In genomic region chr7:4653780-4654179, GRCm38 (mm10) we compare ENCODE assay signal across 8 mouse cellular contexts. TPM values are rescaled to one million over a fixed set of nuclear protein-coding genes. Genes with fewer than 3 reads are reported as not detected.
DNase-seq lines count a peak whose midpoint lies in the region; ATAC-seq and TF ChIP-seq lines count a peak whose summit lies in the region.

No protein-coding gene starts in this region.

- peaks cover 72% of the 10 kb centered on the region for H3K79me2 ChIP-seq in CH12.LX (replicated peaks; ENCODE audit: control insufficient read depth, extremely low read depth, insufficient read depth, poor library complexity, severe bottlenecking)

- TF ChIP-seq EP300 in CH12.LX (IDR thresholded peaks at IDR 0.05; ENCODE audit: low read length), result peak; percentile 32; the same call in 1 of the 2 replicates

- 0 out of 2 replicates have a peak overlapping the region, but pooled peaks have one; percentile 35 for H3K9ac ChIP-seq in hindbrain, embryonic 13.5 days
- H3K9ac ChIP-seq in CH12.LX (ENCODE audit: insufficient read depth, low read depth), result peak overlapping the region; percentile 75
- peak overlapping the region; percentile 49 for H3K9ac ChIP-seq in liver, embryonic 12.5 days

- dilution Hi-C loops in CH12.LX (cut with MboI; ENCODE audit: extremely low pct_ligation_motif_present, extremely low pct_unique_long_range_greater_than_20kb, low sequenced_read_pairs), result no loop called here

- H3K4me2 ChIP-seq in hindbrain, embryonic 13.5 days, result no peak overlapping the region
- H3K4me2 ChIP-seq in CH12.LX (ENCODE audit: insufficient read depth, low read depth, poor library complexity, severe bottlenecking), result peak overlapping the region; percentile 90
- H3K4me2 ChIP-seq in liver, embryonic 12.5 days, result peak overlapping the region; percentile 90

- peaks cover 60% of the 10 kb centered on the region for H3K4me1 ChIP-seq in hindbrain, embryonic 13.5 days (replicated peaks)
- H3K4me1 ChIP-seq in hindbrain, embryonic 10.5 days (replicated peaks), result peaks cover 30% of the 10 kb centered on the region
- peaks cover 21 to 58% of the 10 kb centered on the region in 2 experiments for H3K4me1 ChIP-seq in CH12.LX (ENCODE audit: control insufficient read depth in 1 of 2, insufficient read depth in 2 of 2)
- peaks cover 67% of the 10 kb centered on the region for H3K4me1 ChIP-seq in liver, embryonic 12.5 days

- no peak for TF ChIP-seq CTCF in CH12.LX (conservative IDR thresholded peaks at IDR 0.05 in 1 of 2, IDR thresholded peaks at IDR 0.05 in 1 of 2; ENCODE audit: low read depth in 2 of 2, low read length in 2 of 2)

- intact Hi-C loops in left cerebral cortex, postnatal 4 days (cut with DNase I), result no loop called here

- TF ChIP-seq RAD21 in CH12.LX (IDR thresholded peaks at IDR 0.05; ENCODE audit: low read depth, low read length), result no peak; the same call in 1 of the 2 replicates

- DNase-seq in hindbrain, embryonic 10.5 days (ENCODE audit: low spot score), result no peak
- peak; percentile 84 for DNase-seq in CH12.LX (ENCODE audit: extremely low read depth)
- peak; percentile 40 for DNase-seq in right cerebral cortex, postnatal 14 days
- DNase-seq in ovary, postnatal 10 days (ENCODE audit: low spot score), result no peak
- no peak for DNase-seq in adrenal gland, adult 8-10 months
- DNase-seq in left cerebral cortex, postnatal 4 days, result no peak

- H3K36me3 ChIP-seq in hindbrain, embryonic 13.5 days, result peaks cover 18% of the 10 kb centered on the region; the same call in 1 of the 2 replicates
- H3K36me3 ChIP-seq in hindbrain, embryonic 10.5 days, result peaks cover 28% of the 10 kb centered on the region
- peaks cover 13 to 29% of the 10 kb centered on the region in 2 experiments for H3K36me3 ChIP-seq in CH12.LX (replicated peaks in 1 of 2; ENCODE audit: control insufficient read depth in 1 of 2, insufficient read depth in 1 of 2, low read length in 1 of 2)
- peaks cover 40% of the 10 kb centered on the region for H3K36me3 ChIP-seq in liver, embryonic 12.5 days

- no peaks in the 10 kb centered on the region for H3K27me3 ChIP-seq in hindbrain, embryonic 13.5 days
- no peaks in the 10 kb centered on the region for H3K27me3 ChIP-seq in hindbrain, embryonic 10.5 days (ENCODE audit: insufficient read depth, poor library complexity, severe bottlenecking)
- H3K27me3 ChIP-seq in CH12.LX (replicated peaks), result no peaks in the 10 kb centered on the region
- H3K27me3 ChIP-seq in liver, embryonic 12.5 days (replicated peaks), result no peaks in the 10 kb centered on the region

- no peak overlapping the region for H3K4me3 ChIP-seq in hindbrain, embryonic 13.5 days
- no peak overlapping the region for H3K4me3 ChIP-seq in hindbrain, embryonic 10.5 days
- H3K4me3 ChIP-seq in CH12.LX (replicated peaks in 1 of 3; ENCODE audit: low read depth in 2 of 3, low read length in 2 of 3, poor library complexity in 1 of 3), result peak overlapping the region; percentile 25 to 50 (median 40)
- H3K4me3 ChIP-seq in liver, embryonic 12.5 days, result peak overlapping the region; percentile 8; the same call in 1 of the 2 replicates

- H3K27ac ChIP-seq in hindbrain, embryonic 13.5 days, result no peak overlapping the region
- no peak overlapping the region for H3K27ac ChIP-seq in hindbrain, embryonic 10.5 days
- H3K27ac ChIP-seq in CH12.LX (ENCODE audit: insufficient read depth, low read depth), result peak overlapping the region; percentile 78
- peak overlapping the region; percentile 79 for H3K27ac ChIP-seq in liver, embryonic 12.5 days

- ATAC-seq in hindbrain, embryonic 13.5 days (ENCODE audit: low FRiP score), result no peak
- no peak for ATAC-seq in liver, embryonic 12.5 days

- no peaks in the 10 kb centered on the region for H3K9me3 ChIP-seq in hindbrain, embryonic 13.5 days
- no peaks in the 10 kb centered on the region for H3K9me3 ChIP-seq in hindbrain, embryonic 10.5 days
- H3K9me3 ChIP-seq in CH12.LX (replicated peaks; ENCODE audit: low read length), result no peaks in the 10 kb centered on the region
- no peaks in the 10 kb centered on the region for H3K9me3 ChIP-seq in liver, embryonic 12.5 days (replicated peaks)

- in situ Hi-C loops in CH12.LX (cut with MboI; ENCODE audit: low pct_ligation_motif_present, low pct_unique_long_range_greater_than_20kb, low sequenced_read_pairs), result no loop called here

- WGBS in hindbrain, embryonic 13.5 days, result 91% methylated on average over 7 of the region's 7 CpGs
- 84% methylated on average over 7 of the region's 7 CpGs for WGBS in hindbrain, embryonic 10.5 days
- 35% methylated on average over 7 of the region's 7 CpGs for WGBS in liver, embryonic 12.5 days (ENCODE audit: insufficient replicate concordance)

- peak; percentile 28; the same call in 1 of the 2 replicates for TF ChIP-seq POLR2A in CH12.LX (IDR thresholded peaks at IDR 0.05; ENCODE audit: low read depth, low read length)

TF ChIP-seq in CH12.LX, 34 proteins besides CTCF, POLR2A, EP300 and RAD21 (continues in another document):
- TF ChIP-seq ETS1 (conservative IDR thresholded peaks at IDR 0.05; ENCODE audit: low read depth, low read length), result 0 out of 2 replicates have a peak, but pooled peaks have one; percentile 17
- TF ChIP-seq ELF1 (IDR thresholded peaks at IDR 0.05; ENCODE audit: low read depth, low read length), result peak; percentile 76
- TF ChIP-seq E2F4 (IDR thresholded peaks at IDR 0.05; ENCODE audit: insufficient replicate concordance, low read depth, low read length), result no peak
- TF ChIP-seq SIN3A (IDR thresholded peaks at IDR 0.05; ENCODE audit: low read length), result peak; percentile 18; the same call in 1 of the 2 replicates
- peak; percentile 39; the same call in 1 of the 2 replicates for TF ChIP-seq HCFC1 (IDR thresholded peaks at IDR 0.05; ENCODE audit: low read depth, low read length)
- no peak for TF ChIP-seq CHD1 (IDR thresholded peaks at IDR 0.05; ENCODE audit: low read depth, low read length)
- TF ChIP-seq MYC (IDR thresholded peaks at IDR 0.05; ENCODE audit: low read depth, low read length), result peak; percentile 56; the same call in 1 of the 2 replicates
- no peak for TF ChIP-seq USF1 (IDR thresholded peaks at IDR 0.05; ENCODE audit: low read depth, low read length)
- TF ChIP-seq MAFK (IDR thresholded peaks at IDR 0.05; ENCODE audit: insufficient replicate concordance, low read length), result no peak
- peak; percentile 85 for TF ChIP-seq CHD2 (IDR thresholded peaks at IDR 0.05; ENCODE audit: low read length)
- peak; percentile 40; the same call in 1 of the 2 replicates for TF ChIP-seq IRF4 (IDR thresholded peaks at IDR 0.05; ENCODE audit: low read depth, low read length)
- TF ChIP-seq USF2 (conservative IDR thresholded peaks at IDR 0.05; ENCODE audit: low read depth, low read length), result no peak

RNA-seq across cellular contexts. Expression of gene Ppp6r1, which starts 5.0 kb away (rescaled TPM):
- polyA plus RNA-seq in hindbrain, embryonic 13.5 days (2015; fragmentation: Nextera tagmentation; extraction: Ambion mirVana), result 9.7 and 12.4 TPM in 2 replicates
- polyA plus RNA-seq in hindbrain, embryonic 10.5 days (2016; fragmentation: Nextera tagmentation; extraction: Ambion mirVana), result 9.4 and 11.5 TPM in 2 replicates
- total RNA-seq in CH12.LX (2012; rRNA removed) (85.6 and 91.2 TPM in 2 replicates), CH12.LX (2014; rRNA removed) (53.0 and 59.2 TPM in 2 replicates)
- polyA plus RNA-seq in CH12.LX (2012; ENCODE audit: insufficient read length, low read depth), result 108 and 118 TPM in 2 replicates
- polyA plus RNA-seq in liver, embryonic 12.5 days (2016; fragmentation: Nextera tagmentation; extraction: Ambion mirVana), result 12.0 and 12.7 TPM in 2 replicates
- total RNA-seq in adrenal gland, adult 8-10 months (2022), result 100 to 1,000 TPM in 1 of 4 experiments, 10 to 100 TPM in 3; 97.9 to 103 (median 98.5) TPM
- total RNA-seq in left cerebral cortex, postnatal 4 days (2021), result 10 to 100 TPM; 87.9 to 89.1 TPM

RNA-seq across cellular contexts. Expression of gene Tmem86b, which starts 22.6 kb away (rescaled TPM):
- polyA plus RNA-seq in hindbrain, embryonic 13.5 days (2015; fragmentation: Nextera tagmentation; extraction: Ambion mirVana), result 3.5 and 3.8 TPM in 2 replicates
- 2.1 and 2.2 TPM in 2 replicates for polyA plus RNA-seq in hindbrain, embryonic 10.5 days (2016; fragmentation: Nextera tagmentation; extraction: Ambion mirVana)
- total RNA-seq in CH12.LX (2012; rRNA removed) (5.9 and 7.2 TPM in 2 replicates), CH12.LX (2014; rRNA removed) (4.3 TPM in 2 replicates)
- 9.1 and 10.6 TPM in 2 replicates for polyA plus RNA-seq in CH12.LX (2012; ENCODE audit: insufficient read length, low read depth)
- 25.7 and 26.1 TPM in 2 replicates for polyA plus RNA-seq in liver, embryonic 12.5 days (2016; fragmentation: Nextera tagmentation; extraction: Ambion mirVana)
- 10 to 100 TPM in 2 of 4 experiments, 1 to 10 TPM in 2; 6.6 to 14.2 (median 9.5) TPM for total RNA-seq in adrenal gland, adult 8-10 months (2022)
- 10 to 100 TPM; 12.5 to 14.8 TPM for total RNA-seq in left cerebral cortex, postnatal 4 days (2021)

RNA-seq across cellular contexts. Expression of gene Hspbp1, which starts 31.1 kb away (rescaled TPM):
- 128 and 137 TPM in 2 replicates for polyA plus RNA-seq in hindbrain, embryonic 13.5 days (2015; fragmentation: Nextera tagmentation; extraction: Ambion mirVana)
- polyA plus RNA-seq in hindbrain, embryonic 10.5 days (2016; fragmentation: Nextera tagmentation; extraction: Ambion mirVana), result 131 and 139 TPM in 2 replicates
- total RNA-seq in CH12.LX (2012; rRNA removed) (131 and 136 TPM in 2 replicates), CH12.LX (2014; rRNA removed) (92.3 and 98.8 TPM in 2 replicates)
- polyA plus RNA-seq in CH12.LX (2012; ENCODE audit: insufficient read length, low read depth), result 82.7 and 90.6 TPM in 2 replicates
- 90.8 and 95.6 TPM in 2 replicates for polyA plus RNA-seq in liver, embryonic 12.5 days (2016; fragmentation: Nextera tagmentation; extraction: Ambion mirVana)
- total RNA-seq in adrenal gland, adult 8-10 months (2022), result 10 to 100 TPM; 43.1 to 66.5 (median 50.5) TPM
- total RNA-seq in left cerebral cortex, postnatal 4 days (2021), result 100 to 1,000 TPM in 1 of 2 experiments, 10 to 100 TPM in 1; 99.7 to 111 TPM

RNA-seq across cellular contexts. Expression of gene Brsk1, which starts 36.6 kb away (rescaled TPM):
- 7.2 and 7.5 TPM in 2 replicates for polyA plus RNA-seq in hindbrain, embryonic 13.5 days (2015; fragmentation: Nextera tagmentation; extraction: Ambion mirVana)
- 1.7 and 2.8 TPM in 2 replicates for polyA plus RNA-seq in hindbrain, embryonic 10.5 days (2016; fragmentation: Nextera tagmentation; extraction: Ambion mirVana)
- total RNA-seq in CH12.LX (2012; rRNA removed), result 0.21 and 0.25 TPM in 2 replicates
- total RNA-seq in CH12.LX (2014; rRNA removed), result not detected in 2 replicates
- not detected in 2 replicates for polyA plus RNA-seq in CH12.LX (2012; ENCODE audit: insufficient read length, low read depth)
- 0.19 and 0.29 TPM in 2 replicates for polyA plus RNA-seq in liver, embryonic 12.5 days (2016; fragmentation: Nextera tagmentation; extraction: Ambion mirVana)
- total RNA-seq in adrenal gland, adult 8-10 months (2022), result 1 to 10 TPM; 4.2 to 8.0 (median 7.4) TPM
- 100 to 1,000 TPM; 258 to 262 TPM for total RNA-seq in left cerebral cortex, postnatal 4 days (2021)

RNA-seq across cellular contexts. Expression of gene Ptprh, which starts 49.9 kb away (rescaled TPM):
- polyA plus RNA-seq in hindbrain, embryonic 13.5 days (2015; fragmentation: Nextera tagmentation; extraction: Ambion mirVana), result 0.71 and 0.97 TPM in 2 replicates
- polyA plus RNA-seq in hindbrain, embryonic 10.5 days (2016; fragmentation: Nextera tagmentation; extraction: Ambion mirVana), result not detected in 2 replicates
- total RNA-seq in CH12.LX (2012; rRNA removed), result not detected in 2 replicates
- total RNA-seq in CH12.LX (2014; rRNA removed), result not detected in 2 replicates
- not detected in 2 replicates for polyA plus RNA-seq in CH12.LX (2012; ENCODE audit: insufficient read length, low read depth)
- not detected in 2 replicates for polyA plus RNA-seq in liver, embryonic 12.5 days (2016; fragmentation: Nextera tagmentation; extraction: Ambion mirVana)
- total RNA-seq in adrenal gland, adult 8-10 months (2022), result not detected
- total RNA-seq in left cerebral cortex, postnatal 4 days (2021), result 1 to 10 TPM; 1.7 to 2.1 TPM

Comparison
In these comparisons a context has a peak if more than half of its experiments do, and no peak if none do; other contexts are left out.
1. H3K27ac ChIP-seq: peak in CH12.LX (single experiment) and liver, embryonic 12.5 days (single experiment); none in hindbrain, embryonic 13.5 days (single experiment) and hindbrain, embryonic 10.5 days (single experiment).
2. H3K4me3 ChIP-seq: peak in CH12.LX (3 of 3) and liver, embryonic 12.5 days (single experiment); none in hindbrain, embryonic 13.5 days (single experiment) and hindbrain, embryonic 10.5 days (single experiment).
3. DNase-seq: peak in CH12.LX (single experiment) and right cerebral cortex, postnatal 14 days (single experiment); none in hindbrain, embryonic 10.5 days (single experiment), ovary, postnatal 10 days (single experiment), adrenal gland, adult 8-10 months (single experiment) and left cerebral cortex, postnatal 4 days (single experiment).
4. Peak in every context shown above with its lines, with median percentiles within 50 percentile points of each other: H3K9ac ChIP-seq.